Mouse (Mus musculus): Measurements from ENCODE around the gene Narfl. TPM values are rescaled to one million over a fixed set of nuclear protein-coding genes. Genes with fewer than 3 reads are reported as not detected.

The Narfl gene
- 27.4 and 37.4 TPM in 2 replicates for polyA plus RNA-seq (2021; fragmentation: Nextera tagmentation)
- long read RNA-seq, experiment 1, transcript Narfl-201 (11 exons, 2,555 nt) = major isoform, 333 of 429 reads
- long read RNA-seq, experiment 1, partial matches to known transcripts = 13 of 429 reads
- long read RNA-seq, experiment 1, other reads (novel, unspliced or antisense) = 83 of 429 reads
- long read RNA-seq, experiment 2, transcript Narfl-201 (11 exons, 2,555 nt) = major isoform, 40 of 62 reads
- long read RNA-seq, experiment 2, partial matches to known transcripts = 14 of 62 reads
- long read RNA-seq, experiment 2, other reads (novel, unspliced or antisense) = 7 of 62 reads

GRCm38 (mm10) chr17:25773549-25774120, at the start of gene Narfl:
Gene Narfl (plus strand): TSS chr17:25773776.

DNA sequence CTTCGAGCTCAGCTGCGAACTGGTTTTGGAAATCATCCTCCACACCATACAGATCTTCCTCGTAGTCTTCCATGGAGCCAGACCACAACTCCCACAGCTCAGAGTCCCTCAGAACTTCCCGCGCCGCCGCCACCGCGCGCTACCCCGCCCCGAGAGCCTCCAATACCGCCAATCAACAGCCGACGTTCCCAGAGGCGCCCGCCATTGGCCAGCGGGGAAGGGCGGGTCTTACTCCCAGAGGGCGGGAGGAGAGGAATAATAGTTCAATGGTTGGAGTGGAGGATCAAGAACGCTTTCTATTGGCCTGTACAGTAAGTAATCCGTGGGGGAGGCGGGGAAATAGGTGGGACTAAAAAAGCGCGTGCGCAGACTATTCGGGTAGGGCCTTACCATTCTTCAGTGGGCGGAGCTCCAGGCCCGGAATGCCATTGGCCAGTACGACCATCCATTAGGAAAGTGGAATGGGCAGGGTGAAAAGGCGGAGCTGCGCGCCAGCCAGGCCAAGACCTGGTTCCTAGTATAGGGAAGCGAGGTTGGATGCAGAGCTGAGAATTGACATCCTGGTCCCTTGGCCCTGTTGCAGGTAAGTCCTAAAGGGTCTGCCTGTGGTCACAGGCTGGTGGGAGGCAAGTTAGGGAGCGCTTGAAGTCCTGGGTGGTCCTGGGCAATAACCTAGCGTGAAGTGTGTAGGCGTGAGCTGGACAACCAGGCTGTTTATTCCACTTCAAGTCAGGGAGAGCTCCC, 46.1 kb upstream of the Narfl start, which contains the start of the genes Chtf18 and Rpusd1:
Gene Chtf18, minus strand, starts transcription at position 155 of the 744 bp plus-strand sequence.
Gene Rpusd1, plus strand, starts transcription at position 406 of the 744 bp plus-strand sequence.

GRCm38 (mm10) chr17:25735745-25736144, 37.8 kb upstream of the Narfl start, which contains the start of gene Mslnl:
Gene Mslnl (plus strand): TSS chr17:25736042.

DNA sequence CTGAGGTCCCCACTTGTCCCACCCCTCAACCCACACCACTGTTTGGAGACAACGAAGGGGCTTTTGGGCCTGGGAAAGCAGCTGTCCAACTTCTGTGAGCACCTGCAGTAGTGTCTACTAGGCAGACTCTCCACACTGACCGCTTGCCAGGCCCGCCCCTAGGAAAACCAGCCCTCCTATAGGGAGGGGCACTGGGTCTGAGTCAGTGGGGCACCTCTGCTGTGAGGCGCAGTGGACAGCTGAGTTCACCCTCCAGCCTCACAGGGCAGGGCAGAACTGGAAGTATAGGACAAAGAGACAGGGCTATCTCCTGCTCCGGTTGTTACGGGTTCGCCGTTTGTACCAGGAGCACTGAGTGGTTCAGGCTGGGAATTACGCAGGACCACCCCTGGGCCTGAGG, 19.3 kb upstream of the Narfl start, which contains the start of gene Msln:
Gene Msln, minus strand, starts transcription at position 138 of the 400 bp plus-strand sequence.

DNA sequence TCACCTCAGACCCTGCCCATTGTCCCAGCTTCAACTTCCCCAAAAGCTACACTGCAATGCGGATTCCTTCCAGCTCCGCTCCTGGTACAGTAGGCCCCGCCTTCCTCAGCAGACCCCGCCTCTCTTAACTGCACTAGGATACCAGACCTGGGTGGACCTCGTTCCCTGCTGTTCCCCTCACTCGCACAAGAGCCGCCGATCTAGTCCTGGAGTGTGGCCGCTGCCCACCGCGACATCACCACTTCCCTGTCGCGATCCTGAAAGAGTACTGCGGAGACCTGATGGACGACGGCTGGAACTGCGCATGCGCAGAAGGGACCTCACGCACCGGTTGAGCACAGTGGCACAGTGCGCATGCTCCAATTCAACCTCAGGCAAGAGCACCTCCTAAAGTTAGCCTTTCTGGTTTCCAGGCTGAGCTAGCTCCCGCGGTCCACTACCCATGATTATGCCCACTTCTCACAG, 11.7 kb downstream of the Narfl start, which contains the start of gene Haghl:
Gene Haghl, minus strand, starts transcription at position 393 of the 465 bp plus-strand sequence.

DNA sequence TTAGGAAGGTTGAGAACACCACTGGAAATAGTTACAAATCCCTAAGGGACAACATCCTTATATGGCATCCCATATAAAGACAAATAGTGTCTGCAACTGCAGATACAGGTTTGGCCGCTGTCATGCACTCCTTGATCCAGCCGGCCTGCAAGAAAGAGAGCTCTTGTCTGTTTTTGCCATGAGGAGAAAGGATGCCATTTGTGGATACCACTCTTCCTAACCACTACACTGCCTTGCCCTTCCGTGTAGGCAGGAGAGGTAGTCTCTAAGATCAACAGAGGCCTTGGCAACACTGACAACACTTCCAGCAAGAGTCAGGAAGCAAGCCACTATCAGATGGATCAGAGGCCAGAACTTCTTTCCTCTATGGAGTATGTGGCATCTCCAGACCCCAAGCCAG, 12.7 kb downstream of the Narfl start, which contains the start of gene Ccdc78:
Gene Ccdc78, plus strand, starts transcription at position 301 of the 400 bp plus-strand sequence.

DNA sequence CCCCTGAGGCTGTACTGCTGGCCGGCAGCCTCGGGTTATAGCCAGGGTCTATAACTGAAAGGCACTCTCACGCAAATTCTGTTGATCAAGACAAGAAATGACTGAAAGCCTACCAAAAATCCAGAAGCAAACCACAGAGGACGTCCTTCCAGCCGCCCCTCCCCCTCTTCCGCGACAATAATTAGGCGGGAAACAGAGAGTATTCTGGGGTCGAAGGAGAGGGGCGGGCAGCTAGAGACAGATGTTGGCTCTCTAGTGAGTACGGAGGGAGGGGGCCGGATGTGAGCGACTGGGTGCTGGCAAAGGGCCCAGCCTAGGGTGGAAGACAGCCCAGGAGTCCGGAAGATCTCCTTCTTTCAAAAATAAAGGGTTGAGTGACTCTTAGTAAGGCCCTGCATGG, 19.0 kb downstream of the Narfl start, which contains the start of gene Fam173a:
Gene Fam173a, minus strand, starts transcription at position 287 of the 400 bp plus-strand sequence.

GRCm38 (mm10) chr17:25795609-25796092, 22.1 kb downstream of the Narfl start, which contains the start of gene AC134908.4:
Gene AC134908.4 (minus strand): TSS chr17:25795659.

GRCm38 (mm10) chr17:25796951-25797369, 23.4 kb downstream of the Narfl start, which contains the start of gene Metrn:
Gene Metrn (minus strand): TSS chr17:25797136.

GRCm38 (mm10) chr17:25808789-25809605, 35.4 kb downstream of the Narfl start, which contains the start of gene Fbxl16:
Gene Fbxl16 (plus strand): TSS chr17:25809085.

DNA sequence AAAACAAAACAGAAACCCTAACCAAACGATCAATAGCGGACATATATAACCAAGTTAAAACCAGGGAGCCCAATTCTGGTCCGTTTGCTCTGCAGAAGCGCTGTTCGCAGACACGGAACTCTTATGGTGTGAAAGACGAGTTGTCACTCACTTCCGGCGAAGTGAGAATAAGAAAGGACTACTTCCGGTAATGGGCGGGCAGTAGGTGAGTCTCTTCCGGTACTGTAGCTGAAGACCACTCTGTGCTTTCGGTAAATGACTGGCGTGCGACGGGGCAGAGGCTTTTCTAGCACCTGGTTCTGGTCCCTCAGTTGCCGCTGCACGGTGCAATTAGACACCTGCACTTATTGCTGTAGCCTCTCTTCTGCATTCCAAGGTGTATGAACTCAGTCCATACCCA, 49.9 kb downstream of the Narfl start, which contains the start of gene Wdr24:
Gene Wdr24, plus strand, starts transcription at position 176 of the 400 bp plus-strand sequence.

DNA sequence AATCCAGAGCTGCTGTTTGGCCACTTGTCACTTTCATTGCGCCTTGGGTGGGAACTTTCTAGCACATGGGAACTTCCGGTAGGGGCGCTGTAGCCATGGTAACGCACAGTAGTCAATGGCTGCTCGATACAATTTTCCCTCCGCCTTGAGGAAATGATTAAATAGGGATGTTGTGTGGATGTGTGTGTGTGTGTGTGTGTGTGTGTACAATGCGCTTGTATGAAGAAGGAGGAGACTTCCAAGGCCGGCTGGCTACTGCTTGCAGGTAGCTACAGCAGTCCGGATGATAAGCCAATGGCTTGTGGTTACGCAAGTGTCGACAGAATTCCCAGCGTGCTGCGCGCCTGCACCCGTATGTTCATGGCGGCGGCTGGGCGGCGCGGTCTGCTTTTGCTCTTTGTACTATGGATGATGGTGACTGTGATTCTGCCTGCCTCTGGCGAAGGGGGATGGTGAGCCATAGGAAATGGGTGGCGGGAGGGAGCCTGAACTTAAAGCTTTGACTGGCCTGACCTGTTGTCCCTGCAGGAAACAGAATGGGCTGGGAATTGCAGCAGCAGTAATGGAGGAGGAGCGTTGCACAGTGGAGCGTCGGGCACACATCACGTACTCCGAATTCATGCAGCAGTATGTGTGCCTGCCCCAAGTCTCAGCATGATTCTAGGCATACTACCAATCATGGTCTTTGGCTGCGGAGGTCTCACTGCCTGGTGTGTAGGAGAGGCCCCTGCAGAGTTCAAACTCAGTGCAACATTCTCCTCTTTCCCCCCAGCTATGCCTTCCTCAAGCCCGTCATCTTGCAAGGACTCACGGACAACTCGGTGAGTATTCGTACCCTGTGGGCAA, 55.4 kb downstream of the Narfl start, which contains the start of gene Jmjd8:
Gene Jmjd8, plus strand, starts transcription at position 156 of the 846 bp plus-strand sequence.

Other genes with a start within 250 kb of the Narfl start
- gene Sox8, start 203.1 kb upstream of the Narfl start, polyA plus RNA-seq (2021; fragmentation: Nextera tagmentation) = 40.9 and 69.8 TPM in 2 replicates
- gene Lmf1, start 194.7 kb upstream of the Narfl start, polyA plus RNA-seq (2021; fragmentation: Nextera tagmentation) = 27.9 and 28.9 TPM in 2 replicates
- gene Gng13, start 56.6 kb upstream of the Narfl start, polyA plus RNA-seq (2021; fragmentation: Nextera tagmentation) = 835 and 992 TPM in 2 replicates
- gene Chtf18, start 46.4 kb upstream of the Narfl start, polyA plus RNA-seq (2021; fragmentation: Nextera tagmentation) = 0.97 and 1.5 TPM in 2 replicates
- gene Rpusd1, start 46.1 kb upstream of the Narfl start, polyA plus RNA-seq (2021; fragmentation: Nextera tagmentation) = 59.3 and 64.4 TPM in 2 replicates
- gene Mslnl, start 37.7 kb upstream of the Narfl start, polyA plus RNA-seq (2021; fragmentation: Nextera tagmentation) = 0.20 and 0.21 TPM in 2 replicates
- 0.72 and 1.0 TPM in 2 replicates for gene Msln, start 19.4 kb upstream of the Narfl start, polyA plus RNA-seq (2021; fragmentation: Nextera tagmentation)
- 114 and 123 TPM in 2 replicates for gene Haghl, start 11.9 kb downstream of the Narfl start, polyA plus RNA-seq (2021; fragmentation: Nextera tagmentation)
- gene Ccdc78, start 12.8 kb downstream of the Narfl start, polyA plus RNA-seq (2021; fragmentation: Nextera tagmentation) = 0.31 and 0.39 TPM in 2 replicates
- gene Fam173a, start 19.1 kb downstream of the Narfl start, polyA plus RNA-seq (2021; fragmentation: Nextera tagmentation) = 147 and 187 TPM in 2 replicates
- 4.0 and 5.4 TPM in 2 replicates for gene AC134908.4, start 21.9 kb downstream of the Narfl start, polyA plus RNA-seq (2021; fragmentation: Nextera tagmentation)
- gene Metrn, start 23.4 kb downstream of the Narfl start, polyA plus RNA-seq (2021; fragmentation: Nextera tagmentation) = 11.7 and 12.8 TPM in 2 replicates
- 213 and 331 TPM in 2 replicates for gene Fbxl16, start 35.3 kb downstream of the Narfl start, polyA plus RNA-seq (2021; fragmentation: Nextera tagmentation)
- 12.1 and 16.0 TPM in 2 replicates for gene Wdr24, start 49.9 kb downstream of the Narfl start, polyA plus RNA-seq (2021; fragmentation: Nextera tagmentation)
- gene Jmjd8, start 55.1 kb downstream of the Narfl start, polyA plus RNA-seq (2021; fragmentation: Nextera tagmentation) = 31.5 and 33.5 TPM in 2 replicates
- 348 and 416 TPM in 2 replicates for gene Stub1, start 59.6 kb downstream of the Narfl start, polyA plus RNA-seq (2021; fragmentation: Nextera tagmentation)
- 10.7 and 55.8 TPM in 2 replicates for gene Rhbdl1, start 63.5 kb downstream of the Narfl start, polyA plus RNA-seq (2021; fragmentation: Nextera tagmentation)
- 1.4 and 5.1 TPM in 2 replicates for gene Gm20683, start 68.0 kb downstream of the Narfl start, polyA plus RNA-seq (2021; fragmentation: Nextera tagmentation)
- 7.3 and 8.2 TPM in 2 replicates for gene Rhot2, start 71.1 kb downstream of the Narfl start, polyA plus RNA-seq (2021; fragmentation: Nextera tagmentation)
- 1.5 and 2.0 TPM in 2 replicates for gene Wdr90, start 87.7 kb downstream of the Narfl start, polyA plus RNA-seq (2021; fragmentation: Nextera tagmentation)
- gene Mcrip2, start 95.0 kb downstream of the Narfl start, polyA plus RNA-seq (2021; fragmentation: Nextera tagmentation) = 35.6 and 38.4 TPM in 2 replicates
- gene Mettl26, start 101.3 kb downstream of the Narfl start, polyA plus RNA-seq (2021; fragmentation: Nextera tagmentation) = 65.7 and 79.7 TPM in 2 replicates
- 0.06 and 0.07 TPM in 2 replicates for gene Wfikkn1, start 107.1 kb downstream of the Narfl start, polyA plus RNA-seq (2021; fragmentation: Nextera tagmentation)
- gene Rab40c, start 146.0 kb downstream of the Narfl start, polyA plus RNA-seq (2021; fragmentation: Nextera tagmentation) = 8.7 and 18.7 TPM in 2 replicates
- 94.5 and 96.0 TPM in 2 replicates for gene Pigq, start 171.2 kb downstream of the Narfl start, polyA plus RNA-seq (2021; fragmentation: Nextera tagmentation)
- 0.26 and 0.48 TPM in 2 replicates for gene Nhlrc4, start 171.2 kb downstream of the Narfl start, polyA plus RNA-seq (2021; fragmentation: Nextera tagmentation)
- 0.49 and 0.78 TPM in 2 replicates for gene A930017K11Rik, start 178.8 kb downstream of the Narfl start, polyA plus RNA-seq (2021; fragmentation: Nextera tagmentation)
- 9.2 and 14.4 TPM in 2 replicates for gene Capn15, start 212.0 kb downstream of the Narfl start, polyA plus RNA-seq (2021; fragmentation: Nextera tagmentation)

All from left cerebral cortex, adult 6 months (tissue).